Mouse (Mus musculus): Measurements from ENCODE around the gene Diexf.

- no peak for TF ChIP-seq ZC3H11A (IDR thresholded peaks at IDR 0.05; ENCODE audit: borderline replicate concordance, low read depth, low read length)
- no peak for TF ChIP-seq MAFK (IDR thresholded peaks at IDR 0.05; ENCODE audit: insufficient read depth, low read depth, low read length)
- no peak for TF ChIP-seq CHD2 (IDR thresholded peaks at IDR 0.05; ENCODE audit: low read depth, low read length)
These were observed 19.2 kb upstream of the Diexf start for GRCm38 (mm10) chr1:193149231-193149630.
